Mouse (Mus musculus): ENCODE measurements at regions not wholly inside any gene's neighbourhood (a gene's known extent, or its start where the extent isn't known, plus 50 kb on each side); places are given as distances from the start of the nearest gene placed in this dataset.
A peak's percentile ranks its signal among the peaks of the same experiment; 100 is the strongest.

DNA sequence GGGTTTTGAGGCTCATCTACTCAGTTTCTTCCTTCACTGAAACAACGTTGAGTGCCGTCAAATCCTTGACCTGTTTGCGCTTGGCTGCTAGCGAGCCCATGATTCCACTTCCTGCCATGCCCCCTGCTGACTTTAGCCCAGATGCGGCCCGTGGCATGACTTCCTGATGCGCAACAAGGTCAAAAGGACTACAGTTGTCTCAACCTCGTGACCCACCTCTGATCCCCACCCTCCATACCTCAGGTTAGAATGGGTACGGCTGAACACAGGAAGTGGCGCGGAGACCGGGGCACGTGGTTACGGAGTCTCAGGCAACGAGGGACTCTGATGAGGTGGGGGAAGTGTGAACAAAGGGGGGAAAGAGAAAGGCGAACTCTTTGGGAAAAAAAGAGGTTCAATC, 135.6 kb upstream of the Sdk2 start:
- Histone ChIP-seq H3K4me1 (ENCODE audit: control insufficient read depth, insufficient read depth, low read length) (peaks cover 15% of the 10 kb centered on the region), H3K27ac (ENCODE audit: control insufficient read depth, insufficient read depth, low read depth, low read length) (no peak overlapping the region), H3K36me3 (ENCODE audit: control insufficient read depth, insufficient read depth, low read length) (no peaks in the 10 kb centered on the region), H3K27me3 (ENCODE audit: control insufficient read depth, insufficient read depth, low read length) (no peaks in the 10 kb centered on the region), H3K4me3 (ENCODE audit: control insufficient read depth, low read depth, low read length) (peak overlapping the region; percentile 60)
- TF ChIP-seq CTCF (IDR thresholded peaks at IDR 0.05; ENCODE audit: control insufficient read depth, insufficient read depth, insufficient replicate concordance, low read depth, low read length) (no peak), POLR2A (IDR thresholded peaks at IDR 0.05; ENCODE audit: control insufficient read depth, low read depth, low read length) (no peak)

- TF ChIP-seq POLR2A (IDR thresholded peaks at IDR 0.05; ENCODE audit: control insufficient read depth, low read depth, low read length) (no peak), CTCF (IDR thresholded peaks at IDR 0.05; ENCODE audit: control insufficient read depth, insufficient read depth, insufficient replicate concordance, low read depth, low read length) (no peak)
- H3K27ac ChIP-seq (ENCODE audit: control insufficient read depth, insufficient read depth, low read depth, low read length), result no peak overlapping the region
- H3K27me3 ChIP-seq (ENCODE audit: control insufficient read depth, insufficient read depth, low read length), result no peaks in the 10 kb centered on the region
- H3K36me3 ChIP-seq (ENCODE audit: control insufficient read depth, insufficient read depth, low read length), result no peaks in the 10 kb centered on the region
- no peak overlapping the region for H3K4me3 ChIP-seq (ENCODE audit: control insufficient read depth, low read depth, low read length)
- peaks cover 17% of the 10 kb centered on the region for H3K4me1 ChIP-seq (ENCODE audit: control insufficient read depth, insufficient read depth, low read length)
These were observed 132.3 kb upstream of the Sdk2 start for GRCm38 (mm10) chr11:114199081-114199586.

DNA sequence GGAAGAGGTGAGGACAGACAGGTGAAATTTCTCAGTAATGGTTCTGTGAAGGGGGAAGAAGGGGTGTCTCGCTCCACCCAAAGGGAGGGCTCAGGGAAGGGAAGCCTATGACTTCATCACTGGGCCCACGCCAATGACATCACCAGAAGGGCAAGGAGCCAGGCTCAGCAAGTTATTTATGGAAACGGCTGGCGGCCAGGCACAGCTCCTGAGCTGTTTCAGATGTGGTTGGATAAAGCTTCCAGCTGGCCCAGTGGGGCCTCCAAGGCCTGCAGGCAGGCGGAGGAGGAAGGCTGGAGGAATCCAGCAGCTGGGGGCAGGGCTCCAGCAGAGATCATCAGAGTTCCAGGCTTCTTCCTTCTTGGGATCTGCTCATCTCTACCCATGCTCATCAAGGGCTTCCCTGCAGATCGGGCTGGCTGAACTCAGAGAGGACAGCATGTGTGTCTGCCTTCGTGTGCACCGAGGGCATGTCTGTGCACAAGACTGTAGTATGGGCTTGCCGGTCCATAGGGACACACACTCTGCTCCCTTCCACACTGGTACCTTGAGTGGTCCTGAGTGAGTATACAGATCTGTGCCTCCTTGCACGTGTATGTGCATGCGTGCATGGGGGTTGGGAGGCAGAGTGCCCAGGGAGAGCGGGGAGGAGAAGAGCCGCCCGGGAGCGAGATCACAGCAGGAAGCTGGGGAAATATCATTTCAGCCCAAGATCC, 131.6 kb upstream of the Sdk2 start:
- Histone ChIP-seq H3K27me3 (ENCODE audit: control insufficient read depth, insufficient read depth, low read length) (no peaks in the 10 kb centered on the region), H3K4me3 (ENCODE audit: control insufficient read depth, low read depth, low read length) (no peak overlapping the region), H3K4me1 (ENCODE audit: control insufficient read depth, insufficient read depth, low read length) (peaks cover 22% of the 10 kb centered on the region), H3K27ac (ENCODE audit: control insufficient read depth, insufficient read depth, low read depth, low read length) (no peak overlapping the region), H3K36me3 (ENCODE audit: control insufficient read depth, insufficient read depth, low read length) (no peaks in the 10 kb centered on the region)
- TF ChIP-seq POLR2A (IDR thresholded peaks at IDR 0.05; ENCODE audit: control insufficient read depth, low read depth, low read length) (no peak), CTCF (IDR thresholded peaks at IDR 0.05; ENCODE audit: control insufficient read depth, insufficient read depth, insufficient replicate concordance, low read depth, low read length) (no peak)

- Histone ChIP-seq H3K4me3 (ENCODE audit: control insufficient read depth, low read depth, low read length) (no peak overlapping the region), H3K4me1 (ENCODE audit: control insufficient read depth, insufficient read depth, low read length) (peaks cover 14% of the 10 kb centered on the region), H3K27ac (ENCODE audit: control insufficient read depth, insufficient read depth, low read depth, low read length) (no peak overlapping the region), H3K27me3 (ENCODE audit: control insufficient read depth, insufficient read depth, low read length) (no peaks in the 10 kb centered on the region), H3K36me3 (ENCODE audit: control insufficient read depth, insufficient read depth, low read length) (no peaks in the 10 kb centered on the region)
- TF ChIP-seq CTCF (IDR thresholded peaks at IDR 0.05; ENCODE audit: control insufficient read depth, insufficient read depth, insufficient replicate concordance, low read depth, low read length), result no peak
- no peak for TF ChIP-seq POLR2A (IDR thresholded peaks at IDR 0.05; ENCODE audit: control insufficient read depth, low read depth, low read length)
These were observed 128.4 kb upstream of the Sdk2 start for GRCm38 (mm10) chr11:114195291-114195690.

DNA sequence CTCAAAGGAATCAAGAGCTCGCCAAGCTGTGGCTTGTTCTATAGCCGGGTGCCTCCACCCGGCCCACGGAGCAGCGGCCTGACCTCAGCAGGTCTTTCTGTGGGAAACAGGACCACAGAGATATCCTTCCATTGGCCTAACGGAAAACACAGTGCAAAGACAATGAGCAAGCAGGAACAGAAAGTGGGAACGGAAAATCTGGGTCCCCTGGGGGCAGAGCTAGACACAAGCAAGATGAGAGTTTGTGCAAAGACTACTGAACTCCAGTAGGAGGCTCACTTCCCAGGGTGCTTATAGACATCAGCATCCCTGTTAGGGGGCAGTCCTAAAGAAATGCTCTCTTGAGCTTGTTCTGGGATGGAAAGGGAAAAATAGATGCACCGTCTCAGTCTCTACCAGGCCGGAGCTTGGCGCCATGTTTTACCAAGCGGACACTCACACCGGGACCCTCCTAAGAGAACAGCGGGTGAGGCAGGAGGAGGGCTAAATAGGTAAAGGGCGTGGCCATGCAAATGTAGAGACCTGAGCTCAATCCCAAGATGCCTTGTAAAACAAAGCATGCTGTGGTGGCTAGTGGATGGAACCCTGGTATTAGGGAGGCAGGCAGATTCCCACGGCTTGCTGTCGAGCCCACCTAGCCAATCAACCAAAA, 127.3 kb upstream of the Sdk2 start:
- H3K4me3 ChIP-seq (ENCODE audit: control insufficient read depth, low read depth, low read length), result peak overlapping the region; percentile 28; the same call in 1 of the 2 replicates
- H3K4me1 ChIP-seq (ENCODE audit: control insufficient read depth, insufficient read depth, low read length), result peaks cover 14% of the 10 kb centered on the region
- H3K27me3 ChIP-seq (ENCODE audit: control insufficient read depth, insufficient read depth, low read length), result no peaks in the 10 kb centered on the region
- H3K27ac ChIP-seq (ENCODE audit: control insufficient read depth, insufficient read depth, low read depth, low read length), result no peak overlapping the region
- TF ChIP-seq POLR2A (IDR thresholded peaks at IDR 0.05; ENCODE audit: control insufficient read depth, low read depth, low read length), result no peak
- no peak for TF ChIP-seq CTCF (IDR thresholded peaks at IDR 0.05; ENCODE audit: control insufficient read depth, insufficient read depth, insufficient replicate concordance, low read depth, low read length)
- no peaks in the 10 kb centered on the region for H3K36me3 ChIP-seq (ENCODE audit: control insufficient read depth, insufficient read depth, low read length)

DNA sequence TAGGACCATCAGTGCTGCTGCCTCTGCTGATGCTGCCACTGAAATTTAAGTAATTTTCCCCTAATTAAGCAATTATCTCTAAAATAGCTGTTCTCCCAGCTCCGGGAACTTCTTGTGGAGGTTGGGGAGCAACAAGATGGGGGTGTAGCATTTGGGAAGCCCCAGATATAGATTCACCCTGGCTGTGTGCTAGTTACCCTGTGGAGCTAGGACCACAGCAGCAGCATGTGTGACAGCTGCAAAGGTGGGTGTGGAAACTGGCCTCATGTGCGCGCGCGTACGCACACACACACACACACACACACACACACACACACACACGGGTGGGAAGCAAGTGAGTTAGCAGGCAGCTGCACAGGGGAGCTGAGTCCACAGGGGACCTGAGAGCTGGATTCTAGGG, 126.2 kb upstream of the Sdk2 start:
- Histone ChIP-seq H3K27ac (ENCODE audit: control insufficient read depth, insufficient read depth, low read depth, low read length) (no peak overlapping the region), H3K27me3 (ENCODE audit: control insufficient read depth, insufficient read depth, low read length) (no peaks in the 10 kb centered on the region), H3K4me3 (ENCODE audit: control insufficient read depth, low read depth, low read length) (no peak overlapping the region), H3K4me1 (ENCODE audit: control insufficient read depth, insufficient read depth, low read length) (peaks cover 7% of the 10 kb centered on the region), H3K36me3 (ENCODE audit: control insufficient read depth, insufficient read depth, low read length) (no peaks in the 10 kb centered on the region)
- no peak for TF ChIP-seq CTCF (IDR thresholded peaks at IDR 0.05; ENCODE audit: control insufficient read depth, insufficient read depth, insufficient replicate concordance, low read depth, low read length)
- no peak for TF ChIP-seq POLR2A (IDR thresholded peaks at IDR 0.05; ENCODE audit: control insufficient read depth, low read depth, low read length)

DNA sequence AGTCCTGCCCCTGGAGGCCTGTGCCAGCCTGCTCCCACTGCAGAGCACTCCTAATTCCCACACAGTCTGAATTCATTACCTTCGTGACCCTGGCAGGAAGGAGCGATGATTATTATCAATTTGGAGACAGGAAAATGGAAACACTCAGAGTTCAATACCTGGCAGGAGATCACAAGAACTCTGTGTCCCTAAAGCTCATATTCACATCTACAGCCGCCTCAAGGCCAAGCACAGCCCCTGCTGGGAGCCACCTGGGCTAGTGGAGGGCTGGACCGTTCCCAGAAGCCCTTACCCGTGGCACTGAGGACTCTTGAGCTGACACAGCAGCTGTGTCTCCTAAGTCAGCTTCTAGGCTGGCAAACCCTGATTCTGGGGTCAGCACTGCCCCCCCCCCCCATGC, 124.8 kb upstream of the Sdk2 start:
- Histone ChIP-seq H3K4me3 (ENCODE audit: control insufficient read depth, low read depth, low read length) (no peak overlapping the region), H3K4me1 (ENCODE audit: control insufficient read depth, insufficient read depth, low read length) (peaks cover 7% of the 10 kb centered on the region), H3K36me3 (ENCODE audit: control insufficient read depth, insufficient read depth, low read length) (no peaks in the 10 kb centered on the region), H3K27ac (ENCODE audit: control insufficient read depth, insufficient read depth, low read depth, low read length) (no peak overlapping the region), H3K27me3 (ENCODE audit: control insufficient read depth, insufficient read depth, low read length) (no peaks in the 10 kb centered on the region)
- TF ChIP-seq POLR2A (IDR thresholded peaks at IDR 0.05; ENCODE audit: control insufficient read depth, low read depth, low read length), result no peak
- TF ChIP-seq CTCF (IDR thresholded peaks at IDR 0.05; ENCODE audit: control insufficient read depth, insufficient read depth, insufficient replicate concordance, low read depth, low read length), result no peak
